Mouse (Mus musculus) right cerebral cortex, postnatal 14 days (tissue): ENCODE results near the gene Fgfr2.

Experiments used
- DNase-seq: peaks from one replicate; pipeline ENCODE4 v3.0.0; 2022

Gene Fgfr2

DNA sequence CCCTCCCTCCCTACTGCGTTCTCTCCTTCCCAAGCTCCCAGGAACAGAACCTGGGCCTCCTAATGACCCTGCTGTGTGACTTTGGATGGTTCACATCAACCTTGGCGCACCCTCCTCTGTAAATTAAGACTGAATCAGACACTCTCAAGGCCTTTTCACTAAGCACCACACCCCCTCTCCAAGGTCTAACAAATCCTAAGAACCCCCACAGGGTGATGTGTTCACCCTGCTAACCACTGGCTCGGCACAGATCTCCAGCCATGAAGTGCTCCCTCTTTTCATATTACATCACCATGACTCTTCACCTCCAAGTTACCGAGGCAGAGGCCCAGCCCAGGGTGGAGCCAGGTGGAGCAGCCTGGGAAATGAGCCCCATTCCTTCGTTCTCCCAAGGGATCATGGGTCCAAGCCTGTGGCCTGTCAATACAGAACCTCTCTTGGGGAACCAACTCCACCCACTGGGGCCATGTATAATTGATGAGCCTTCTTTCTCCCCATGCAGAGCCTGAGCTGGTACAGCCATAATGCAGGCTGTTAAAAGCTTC lies 777.6 kb downstream of the Fgfr2 start:
- DNase-seq, result no peak

DNA sequence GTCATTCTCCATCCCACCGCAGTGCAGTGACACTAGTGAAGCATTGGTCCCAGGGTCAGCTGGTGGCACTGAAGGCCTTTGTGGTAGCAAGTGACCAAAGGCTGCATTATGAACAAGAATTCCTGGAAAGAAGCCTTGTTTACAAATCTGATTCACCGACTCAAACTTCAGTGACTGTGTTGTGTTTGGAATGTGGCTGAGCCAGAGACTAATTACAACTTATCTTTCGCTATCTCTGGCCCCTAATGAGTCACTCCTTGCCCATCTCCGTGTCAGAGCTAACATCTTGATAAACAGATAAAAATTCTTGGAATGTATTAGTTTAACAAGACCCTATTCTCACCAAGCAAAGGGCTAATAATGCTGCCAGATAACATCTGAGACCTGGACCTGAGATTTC lies 778.5 kb downstream of the Fgfr2 start:
- DNase-seq, result no peak

DNA sequence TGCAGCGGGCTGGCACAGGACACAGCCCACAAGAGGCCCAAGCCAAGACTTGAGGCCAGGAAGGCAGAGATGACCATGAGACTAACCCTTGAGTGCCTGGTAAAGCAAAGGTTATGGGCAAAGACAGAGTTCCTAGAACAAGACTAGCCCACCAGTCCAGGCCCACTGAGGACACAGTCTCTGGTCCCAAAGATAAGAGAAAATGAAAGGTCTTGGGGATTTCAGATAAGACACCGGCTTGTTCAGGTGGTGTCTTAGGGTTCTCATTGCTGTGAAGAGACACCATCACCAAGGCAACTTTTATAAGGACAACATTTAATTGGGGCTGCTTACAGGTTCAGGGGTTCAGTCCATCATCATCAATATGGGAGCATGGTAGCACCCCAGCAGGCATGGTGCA lies 779.2 kb downstream of the Fgfr2 start:
- DNase-seq, result no peak

DNA sequence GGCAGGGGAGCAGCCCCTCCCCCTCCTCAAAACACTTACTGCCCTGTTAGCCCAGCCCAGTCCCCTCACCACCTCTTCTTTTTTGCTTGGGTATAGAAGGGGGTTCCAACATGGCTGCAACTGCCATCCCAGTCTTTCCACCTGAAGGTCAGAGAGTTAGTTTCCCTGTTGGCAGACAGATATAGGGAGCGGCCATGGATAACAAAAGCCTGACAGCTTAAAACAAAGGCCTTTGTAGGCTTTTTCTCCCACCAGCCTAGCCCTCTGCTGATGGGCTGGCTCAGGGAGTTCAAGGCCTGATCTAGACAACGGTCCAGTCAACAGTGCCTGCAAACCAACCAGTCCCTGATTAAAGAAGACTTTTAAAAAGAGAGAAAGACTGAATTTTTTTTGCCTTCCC lies 780.0 kb downstream of the Fgfr2 start:
- DNase-seq, result no peak

DNA sequence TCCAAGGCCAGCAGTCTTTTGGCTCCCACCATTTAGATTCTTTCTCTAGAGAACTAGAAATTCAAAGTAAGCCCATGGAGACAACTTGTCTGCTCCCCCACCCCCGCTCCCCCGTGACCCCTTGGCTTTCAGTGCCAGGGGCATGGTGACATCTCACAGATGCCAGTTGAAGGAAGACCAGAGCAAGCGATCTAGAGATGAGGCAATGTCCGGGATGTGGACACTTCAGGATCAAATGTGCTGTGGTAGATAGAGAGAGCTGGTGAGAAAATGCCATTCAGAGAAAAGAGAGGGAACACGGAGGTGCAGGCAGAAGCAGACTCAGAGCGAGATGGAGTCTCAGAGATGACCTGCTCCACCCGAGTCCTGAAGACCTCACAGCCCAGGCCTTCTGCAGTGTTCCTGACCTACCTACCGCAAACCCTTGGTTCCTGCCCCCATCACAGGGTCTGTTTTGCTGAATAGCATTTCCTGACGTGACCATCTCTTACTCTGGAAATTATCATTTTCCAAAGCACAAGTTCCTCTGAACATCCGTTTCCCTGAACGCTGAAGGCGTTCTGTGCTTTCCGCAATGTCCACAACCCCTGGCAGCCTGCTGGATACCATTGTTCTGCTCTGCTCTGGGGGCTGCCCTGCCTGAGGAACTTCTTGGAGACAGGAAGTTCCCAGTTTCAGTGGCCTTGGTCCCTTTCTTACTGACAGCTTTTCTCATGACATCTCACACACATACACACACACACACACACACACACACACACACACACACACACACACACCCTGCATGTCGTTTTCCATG lies 783.9 kb downstream of the Fgfr2 start:
- no peak for DNase-seq

DNA sequence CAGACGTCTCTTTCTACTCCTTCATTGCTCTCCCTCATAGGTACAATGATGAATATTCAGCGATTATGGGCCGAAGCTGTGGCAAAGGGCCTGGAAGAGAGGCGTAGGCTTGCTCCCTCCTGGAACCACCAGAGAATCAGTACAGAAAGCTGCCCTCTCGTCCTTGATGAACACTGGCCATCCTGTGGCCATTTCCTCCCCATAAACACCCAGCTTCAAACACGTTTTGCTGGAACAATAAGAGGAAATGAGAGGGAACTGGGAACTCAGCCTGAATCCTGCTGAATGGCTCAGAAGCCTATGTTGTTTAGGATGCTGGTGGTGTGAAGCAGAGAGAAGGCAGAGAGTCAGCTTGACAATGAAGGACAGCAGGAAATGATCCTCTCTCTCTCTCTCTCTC lies 784.8 kb downstream of the Fgfr2 start:
- DNase-seq, result no peak

DNA sequence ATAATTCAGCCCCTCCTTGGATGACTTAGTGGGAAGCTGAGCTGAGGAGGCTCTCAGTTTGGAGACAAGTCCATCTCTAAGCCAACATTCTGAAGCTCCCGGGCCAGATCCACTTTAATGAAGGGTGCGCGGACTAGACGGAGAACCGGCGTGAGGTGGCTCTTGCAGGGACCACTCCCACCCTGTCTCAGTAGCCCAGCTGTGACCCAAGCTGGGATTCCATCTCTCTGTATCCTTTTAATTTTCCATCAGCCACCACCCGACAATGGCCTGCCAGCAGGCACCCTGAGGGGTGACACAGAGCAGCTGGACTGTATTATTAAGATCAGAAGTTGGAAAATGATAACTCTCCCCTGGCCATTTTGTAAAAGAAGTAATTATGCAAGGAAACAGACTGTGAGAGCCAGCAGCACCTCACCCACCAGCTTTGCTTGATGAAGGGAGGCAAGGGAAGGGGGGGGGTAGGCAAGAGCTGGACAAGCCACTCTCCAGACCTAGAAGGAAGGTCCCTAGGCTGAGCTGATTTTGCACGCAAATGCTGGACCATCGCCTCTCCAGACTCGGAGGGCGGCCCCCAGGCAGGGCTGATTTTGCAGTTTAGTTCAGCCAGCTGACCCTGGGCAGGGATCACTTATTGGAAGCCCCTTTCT lies 785.8 kb downstream of the Fgfr2 start:
- DNase-seq, result no peak

DNA sequence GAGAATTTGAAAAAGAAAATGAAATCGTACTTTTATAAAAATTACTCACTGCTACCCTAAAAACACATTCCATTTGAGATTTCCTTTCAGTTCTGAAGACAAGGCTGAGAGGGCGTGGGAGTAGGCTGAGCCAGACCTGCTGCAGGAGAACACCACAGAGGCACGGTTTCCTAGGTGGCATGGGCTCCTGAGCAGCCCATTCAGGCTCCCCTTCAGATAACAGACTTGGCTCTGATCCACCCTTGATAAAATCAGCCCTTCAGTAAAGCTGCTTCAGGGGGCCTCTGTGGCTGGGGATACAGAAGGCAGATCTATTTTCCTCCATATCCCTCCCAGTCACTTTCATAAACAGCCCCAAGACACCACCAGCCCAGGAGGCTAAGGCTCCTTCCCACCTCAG lies 786.4 kb downstream of the Fgfr2 start:
- DNase-seq, result no peak

DNA sequence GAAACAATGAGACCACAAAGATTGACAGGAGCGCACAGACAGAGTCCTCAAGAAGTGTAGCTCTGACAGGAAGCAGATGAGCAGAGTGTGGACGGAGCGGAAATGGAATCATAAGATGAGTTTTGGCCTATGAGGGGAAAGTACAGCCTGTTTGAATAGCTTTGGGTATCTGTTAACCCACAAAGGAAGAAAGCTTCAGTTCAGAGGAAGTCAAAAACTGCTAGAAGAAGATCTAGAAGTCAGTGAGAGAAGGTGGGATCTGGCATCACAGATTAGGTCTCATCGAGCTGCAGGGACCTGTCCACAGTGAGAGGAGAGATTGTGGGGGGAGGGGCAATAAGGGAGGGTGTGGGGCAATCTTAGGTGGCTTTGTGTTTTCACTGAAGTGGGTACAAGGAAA lies 787.8 kb downstream of the Fgfr2 start:
- DNase-seq, result no peak

DNA sequence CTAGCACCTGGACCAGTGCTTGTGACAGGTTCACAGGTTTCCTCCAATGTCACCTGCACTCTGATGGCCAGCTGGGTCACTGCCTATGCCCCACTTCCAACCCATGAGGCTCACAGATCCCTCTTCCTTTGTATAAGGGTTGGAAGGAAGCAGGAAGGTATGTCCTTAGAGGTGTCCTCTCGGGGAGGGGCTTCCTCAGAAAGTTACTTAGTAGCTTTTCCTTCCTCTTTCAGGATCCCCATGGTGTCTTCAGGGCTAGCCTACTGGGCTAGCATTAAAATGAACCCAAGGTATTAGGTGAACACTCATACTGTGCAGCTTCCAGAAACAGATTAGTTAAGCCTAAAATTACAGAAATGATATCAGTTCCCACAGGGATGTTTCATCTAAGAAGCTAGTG lies 790.1 kb downstream of the Fgfr2 start:
- DNase-seq, result no peak

DNA sequence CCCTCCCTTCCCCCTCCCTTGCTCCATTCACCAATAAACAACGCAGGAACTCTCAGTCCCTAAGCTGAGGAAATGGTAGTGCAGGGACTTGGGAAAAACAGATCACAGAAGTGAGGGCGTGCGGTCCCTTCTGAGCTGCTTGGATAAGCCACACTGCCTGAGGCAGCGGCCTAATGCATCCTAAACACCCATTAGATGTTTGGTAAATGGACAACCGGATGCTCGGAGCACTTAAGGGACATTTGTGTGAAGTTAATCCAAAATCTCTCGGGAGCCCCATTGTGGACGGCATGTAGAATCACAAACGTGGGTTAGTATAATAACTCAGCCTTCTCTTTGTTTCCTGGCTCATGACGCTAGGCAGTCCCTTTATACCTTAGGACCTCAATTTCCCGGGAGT lies 791.0 kb downstream of the Fgfr2 start:
- DNase-seq, result no peak

DNA sequence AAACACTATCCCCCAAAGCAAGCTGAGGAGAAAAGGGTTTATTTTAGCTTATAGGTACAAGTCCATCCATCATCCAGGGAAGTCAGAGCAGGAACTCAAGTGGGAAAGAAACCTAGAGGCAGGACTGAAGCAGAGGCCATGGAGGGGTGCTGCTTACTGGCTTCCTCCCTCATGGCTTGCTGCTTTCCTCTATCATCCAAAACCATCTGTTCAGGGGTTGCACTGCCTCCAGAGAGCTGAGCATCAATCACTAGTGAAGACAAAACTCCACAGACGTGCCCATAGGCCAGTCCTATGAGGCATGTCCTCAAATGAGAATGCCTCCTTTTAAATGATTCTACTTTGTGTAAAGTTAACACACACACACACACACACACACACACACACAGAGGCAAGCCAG lies 793.0 kb downstream of the Fgfr2 start:
- no peak for DNase-seq

DNA sequence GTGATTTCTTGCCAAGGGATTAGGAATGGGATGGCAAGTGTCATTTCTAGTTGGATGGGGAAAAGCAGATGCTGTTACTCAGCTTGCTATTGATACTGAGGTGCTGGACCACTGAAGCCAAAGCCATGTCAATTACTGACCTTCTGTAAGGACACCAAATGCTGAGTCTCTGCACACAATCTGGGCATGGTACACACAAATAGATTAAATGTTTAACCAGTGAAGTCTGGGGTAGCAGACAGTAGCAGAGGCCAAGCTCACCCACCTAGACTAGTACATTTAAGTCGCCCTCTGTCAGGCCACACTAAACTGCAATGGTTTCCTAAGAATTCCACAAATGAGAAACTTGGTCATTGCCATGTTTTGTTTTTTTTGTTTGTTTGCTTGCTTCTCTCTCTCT lies 794.5 kb downstream of the Fgfr2 start:
- DNase-seq, result no peak

DNA sequence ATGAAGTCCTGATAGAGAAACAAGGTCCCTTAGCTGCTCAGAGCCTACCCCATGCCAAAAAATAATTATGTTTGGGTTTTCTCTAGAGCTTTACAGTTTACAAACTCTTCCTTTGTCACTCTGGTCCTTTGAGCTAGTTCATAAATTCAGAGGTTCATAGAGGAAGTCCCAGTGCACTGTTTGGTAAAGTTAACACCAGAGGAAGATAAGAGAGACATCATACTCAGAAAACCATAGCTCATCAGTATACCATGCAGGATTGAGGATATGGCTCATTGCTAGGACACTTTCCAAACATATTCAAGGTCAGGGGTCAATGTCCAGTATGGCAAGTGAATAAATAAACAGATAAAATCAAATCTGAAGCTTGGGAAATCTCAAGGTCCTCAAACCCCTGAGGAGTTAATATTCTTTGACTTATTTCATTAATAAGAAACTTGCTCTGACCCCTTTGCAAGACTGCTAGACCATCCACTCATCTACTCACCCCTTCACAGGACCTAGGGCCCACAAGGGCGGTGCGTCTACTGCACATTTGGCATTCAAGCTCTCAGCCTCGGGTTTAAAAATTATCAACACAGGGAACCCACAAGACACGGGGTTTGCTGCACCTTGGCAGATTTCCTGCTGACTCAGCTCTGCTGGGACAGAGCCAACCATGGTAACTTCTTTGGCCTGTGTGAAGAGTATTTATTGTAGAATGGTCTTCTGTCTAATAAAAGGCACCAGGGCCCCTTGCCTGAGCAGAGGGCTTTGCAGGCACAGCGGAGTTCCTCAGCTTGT lies 797.4 kb downstream of the Fgfr2 start:
- no peak for DNase-seq

DNA sequence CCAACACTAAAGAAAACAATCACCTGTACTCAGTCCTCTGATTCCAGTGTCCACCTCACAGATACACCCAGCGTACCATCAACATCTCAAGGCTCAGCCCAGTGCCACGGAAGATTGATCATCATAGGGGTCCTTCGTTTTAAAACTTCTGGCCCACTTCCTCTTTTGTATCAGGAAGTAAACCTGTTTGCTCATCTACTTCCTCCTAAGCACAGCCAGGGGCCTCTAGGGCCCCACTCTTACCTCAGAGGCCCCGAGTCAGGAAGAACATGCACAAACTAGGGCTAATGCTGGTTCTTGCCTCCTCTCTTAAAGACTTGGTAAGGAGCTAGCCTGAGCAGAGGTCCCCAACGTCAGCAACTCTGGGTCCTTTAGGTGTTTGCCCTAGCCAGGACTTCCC lies 799.7 kb downstream of the Fgfr2 start:
- DNase-seq, result no peak

DNA sequence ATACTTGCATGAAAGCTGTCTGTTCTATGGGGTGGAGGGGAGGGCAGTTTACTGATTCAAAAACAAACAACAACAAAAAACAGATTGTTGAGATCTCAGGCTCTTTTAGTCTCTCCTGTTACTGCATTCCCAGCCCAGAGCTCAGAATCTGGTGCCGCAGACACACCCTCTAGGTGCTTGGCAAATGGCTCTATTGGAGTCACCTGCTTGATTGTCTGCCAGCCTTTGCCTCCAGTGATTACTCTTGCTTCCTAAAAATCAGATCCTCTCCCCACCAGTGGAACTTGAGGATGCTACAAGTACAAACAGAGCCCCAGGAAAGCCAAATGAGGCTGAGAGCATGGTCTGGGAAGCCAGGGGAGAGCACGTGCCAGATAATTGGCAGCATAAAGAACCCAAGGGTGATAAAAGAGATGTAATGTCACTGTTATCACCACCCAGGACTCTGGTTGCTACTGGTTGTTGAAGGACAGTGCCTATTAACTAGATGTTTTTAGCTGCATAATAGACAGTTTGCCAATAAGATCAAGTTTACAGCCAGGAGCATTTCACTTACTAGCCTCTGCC lies 801.7 kb downstream of the Fgfr2 start:
- DNase-seq, result no peak

DNA sequence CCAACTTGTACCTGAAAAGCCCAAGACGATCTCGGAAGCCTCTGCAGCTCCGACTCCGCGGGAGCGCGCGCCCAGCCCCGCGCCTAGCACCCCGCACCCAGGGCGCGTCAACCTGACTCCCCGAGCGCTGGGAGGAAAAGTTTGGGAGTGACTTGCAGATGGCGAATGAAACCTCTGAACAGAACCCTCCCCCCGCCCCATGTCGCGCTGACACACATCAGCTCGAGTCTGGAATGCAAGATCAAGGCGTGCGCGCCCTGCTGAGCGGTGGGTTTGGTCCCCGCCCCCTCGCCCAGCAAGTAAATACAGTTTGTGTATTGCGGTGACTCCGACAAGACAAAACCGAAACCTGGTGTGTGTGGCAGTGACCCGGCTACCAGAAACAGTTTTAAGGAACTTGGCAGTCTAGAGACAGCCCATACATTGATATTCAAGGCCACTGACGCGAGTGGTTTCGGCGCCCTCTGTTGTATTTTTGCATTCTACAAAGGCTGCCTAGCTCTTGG lies 806.1 kb downstream of the Fgfr2 start, which contains the start of gene Chst15:
Gene Chst15 (minus strand): TSS at position 193 of the 506 bp plus-strand sequence.
- peak; percentile 40 for DNase-seq

DNA sequence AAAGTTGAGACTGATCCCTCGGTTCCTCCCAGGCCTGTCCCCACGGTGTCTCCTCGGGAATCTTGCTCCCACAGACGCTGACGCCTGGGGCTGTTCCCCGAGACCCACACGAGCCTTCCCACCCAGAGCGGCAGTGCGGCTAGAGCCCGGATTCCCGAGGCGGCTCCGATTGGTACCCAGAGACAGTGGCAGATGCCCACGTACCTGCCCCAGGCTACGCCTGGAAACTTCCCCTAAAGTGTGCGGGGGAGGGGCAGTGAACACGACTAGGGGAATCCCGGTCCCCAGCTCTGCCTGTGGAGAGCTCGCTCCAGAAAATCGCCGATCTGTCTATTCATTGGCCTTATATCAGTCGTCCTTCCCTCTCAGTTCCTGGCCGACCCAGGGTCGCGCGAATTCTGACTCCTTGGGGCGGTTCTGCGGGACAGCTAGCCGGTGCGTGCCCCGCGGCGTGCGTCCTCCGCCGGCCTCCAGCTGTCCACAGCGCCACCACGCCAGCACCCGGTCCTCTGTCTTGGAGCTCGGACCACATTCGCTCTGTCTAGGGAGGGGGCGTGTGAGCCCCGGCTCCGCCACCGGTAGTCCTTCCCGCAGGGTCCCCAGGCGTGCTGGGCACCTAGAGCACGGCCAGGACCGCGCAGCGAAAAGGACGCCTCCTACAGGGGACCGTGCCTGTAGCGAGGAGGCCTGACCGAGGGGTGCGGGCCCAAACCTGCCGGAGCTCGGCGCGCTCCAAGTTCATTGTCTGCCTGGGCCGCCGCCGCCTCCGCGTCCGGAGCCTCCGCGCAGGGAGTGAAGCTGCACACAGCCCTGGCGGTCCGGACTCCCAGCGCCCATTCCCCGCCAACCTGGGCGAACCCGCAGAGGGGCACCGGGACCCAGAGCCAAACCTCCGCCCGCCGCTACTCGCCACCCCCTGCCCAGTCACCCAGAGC lies 806.8 kb downstream of the Fgfr2 start:
- DNase-seq, result peak; percentile 60

DNA sequence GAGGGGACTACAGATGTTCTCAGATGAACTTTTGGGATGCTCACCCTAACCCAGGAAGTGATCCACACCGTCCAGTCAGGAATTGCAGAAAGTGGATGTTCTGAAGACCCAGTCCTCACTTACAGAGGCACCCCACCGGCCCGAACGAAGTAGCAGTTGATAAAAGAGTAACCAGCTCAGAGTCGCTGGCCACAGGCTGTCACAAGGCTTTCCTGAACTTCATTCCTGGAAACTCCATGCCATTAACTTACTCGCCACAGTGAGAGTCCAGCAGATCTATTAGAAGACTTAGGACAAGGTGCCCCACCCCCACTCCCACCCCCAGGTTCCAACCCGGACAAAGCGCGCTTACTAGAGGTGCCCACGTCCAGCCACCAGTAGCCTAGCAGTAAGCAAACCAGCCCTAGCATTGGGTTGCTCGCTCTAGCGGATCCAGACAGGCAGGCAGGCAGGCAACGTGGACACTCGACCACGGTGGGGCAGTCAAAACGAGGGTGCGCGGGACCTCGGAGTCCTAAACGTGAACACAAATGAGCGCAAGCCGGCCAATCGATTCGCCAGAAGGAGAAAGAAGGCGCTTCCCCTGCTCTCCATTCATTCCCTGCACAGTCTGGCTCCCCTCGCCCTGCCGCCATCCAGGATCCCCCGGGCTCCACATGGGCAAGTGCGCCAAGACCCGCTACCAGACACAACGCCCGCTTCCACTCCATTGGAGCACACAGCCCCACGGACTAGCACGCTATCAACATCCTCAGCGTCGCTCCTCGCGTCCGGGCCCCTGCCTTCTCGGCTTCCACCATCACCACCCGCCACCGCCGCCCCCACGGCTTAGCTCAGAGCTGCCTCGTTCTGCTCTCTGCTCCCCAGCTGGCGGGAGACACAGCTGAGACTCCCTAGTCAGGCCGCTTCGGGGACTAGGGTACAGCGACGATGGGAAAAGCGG lies 807.7 kb downstream of the Fgfr2 start:
- DNase-seq, result peak; percentile 76

DNA sequence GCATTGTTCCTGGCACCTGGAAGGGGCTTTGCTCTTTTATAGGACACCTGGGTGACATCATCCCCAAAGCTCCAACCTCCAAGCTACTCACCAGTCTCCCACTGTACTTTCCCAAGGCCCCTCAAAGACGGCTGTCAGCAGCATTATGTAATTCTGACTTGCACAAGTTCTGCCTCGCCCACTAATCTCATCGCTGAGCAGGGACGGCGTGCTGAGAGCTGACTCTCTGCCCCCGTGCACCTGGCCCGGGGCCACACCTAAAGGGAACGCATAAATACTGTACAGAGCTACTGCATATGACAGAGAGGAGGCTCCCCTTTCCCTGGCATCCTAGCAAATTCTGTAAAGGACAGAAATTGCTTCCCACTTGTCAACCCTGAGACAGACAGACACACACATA lies 810.8 kb downstream of the Fgfr2 start:
- DNase-seq, result peak; percentile 25
